Mouse (Mus musculus): Measurements from ENCODE around the gene Plcb4. TPM values are rescaled to one million over a fixed set of nuclear protein-coding genes. Genes with fewer than 3 reads are reported as not detected.

Gene Plcb4
- polyA plus RNA-seq, 1 experiment from 2014 or later = 24.1 TPM

DNA sequence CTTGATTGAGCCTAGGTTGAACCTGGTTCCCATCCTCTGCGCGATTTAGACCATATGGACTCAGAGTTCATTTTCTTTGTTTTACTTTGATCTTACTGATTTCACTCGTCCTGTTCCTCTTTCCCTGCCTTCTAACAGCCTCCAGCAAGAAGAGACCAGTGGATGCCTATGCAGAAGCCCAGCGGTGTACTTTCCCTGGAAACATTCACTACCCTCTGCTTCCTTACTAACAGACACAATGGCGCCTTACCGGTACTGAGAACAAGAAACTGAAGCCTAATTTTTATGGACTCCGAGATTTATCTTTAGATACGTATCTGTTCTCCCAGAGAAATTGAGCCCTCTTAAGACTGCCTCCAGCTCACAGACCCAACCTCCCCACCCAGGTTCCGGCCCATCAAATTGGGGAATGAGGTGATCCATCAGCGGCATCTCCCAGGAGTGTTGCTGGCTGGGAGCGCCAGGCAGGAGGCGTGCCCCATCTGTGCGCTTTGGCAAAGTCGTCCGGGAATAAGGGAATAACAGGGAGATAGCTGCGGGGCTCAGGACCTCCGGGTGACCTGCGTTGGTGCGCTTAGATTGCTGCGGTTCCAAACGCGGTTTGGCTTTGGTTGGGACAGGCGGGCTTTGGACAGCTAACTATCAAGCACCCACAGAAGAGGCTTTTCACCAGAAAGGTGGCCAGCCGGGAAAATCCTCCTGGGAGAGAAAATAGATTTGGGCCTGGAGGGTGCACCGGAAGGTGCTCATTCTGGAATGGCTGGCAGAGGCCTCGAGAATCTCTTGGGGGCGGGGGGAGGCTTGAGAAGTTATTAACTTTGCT is 392.2 kb downstream of the Plcb4 start:
- H3K9me3 ChIP-seq (ENCODE audit: control insufficient read depth, low read length) = no peaks in the 10 kb centered on the region
- peaks cover 2% of the 10 kb centered on the region; the same call in 1 of the 2 replicates for H3K27me3 ChIP-seq (ENCODE audit: control insufficient read depth, insufficient read depth, low read length)
- peaks cover 8% of the 10 kb centered on the region; the same call in 1 of the 2 replicates for H3K4me1 ChIP-seq (replicated peaks; ENCODE audit: control insufficient read depth, insufficient read depth, low read length)
- ATAC-seq (replicated peaks; ENCODE audit: low FRiP score) = peak; percentile 45
- H3K4me3 ChIP-seq (ENCODE audit: low read depth, low read length) = peak overlapping the region; percentile 3; the same call in 1 of the 2 replicates
- no peak for DNase-seq (ENCODE audit: low spot score)
- no peaks in the 10 kb centered on the region for H3K36me3 ChIP-seq (ENCODE audit: control insufficient read depth, insufficient read depth, low read length)
- H3K9ac ChIP-seq (ENCODE audit: low read length) = no peak overlapping the region
- peak overlapping the region; percentile 32 for H3K4me2 ChIP-seq (ENCODE audit: low read depth, low read length, severe bottlenecking)
- H3K27ac ChIP-seq (ENCODE audit: low read depth, low read length) = no peak overlapping the region
- WGBS = 15% methylated on average over 27 of the region's 27 CpGs

DNA sequence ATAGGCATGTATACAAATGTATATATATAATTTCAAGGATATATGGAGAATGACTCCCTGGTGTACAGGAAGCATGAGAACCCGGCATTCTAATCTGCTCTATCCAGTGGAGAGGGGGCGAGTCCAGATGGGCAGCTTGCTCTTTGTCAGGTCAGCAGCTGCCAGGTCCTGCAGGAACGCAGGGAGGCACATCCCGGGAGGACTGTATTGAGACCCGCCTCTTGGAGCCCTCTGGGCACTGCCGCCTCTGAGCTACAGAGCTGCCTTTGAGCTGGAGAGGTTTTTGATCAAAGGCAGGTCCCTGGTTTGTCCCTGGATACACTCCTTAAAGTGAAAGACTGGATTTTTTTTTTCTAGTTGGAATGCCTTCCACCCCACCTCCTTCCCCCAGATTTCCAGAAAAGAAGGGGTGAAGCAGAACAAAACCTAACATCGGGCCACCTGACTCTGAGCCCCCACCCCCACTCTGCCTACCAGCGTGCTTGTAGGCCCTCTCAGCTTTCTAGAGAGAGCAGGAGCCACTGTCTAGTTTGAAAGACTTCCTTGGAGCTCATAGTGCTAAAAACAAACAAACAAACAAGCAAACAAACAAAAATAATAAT is 393.0 kb downstream of the Plcb4 start, which contains the start of gene Lamp5:
TSS of gene Lamp5 (plus strand) at position 552 of the 602 bp plus-strand sequence.
- peak within 1 kb of the TSS; percentile 3; the same call in 1 of the 2 replicates for H3K4me3 ChIP-seq (ENCODE audit: low read depth, low read length)
- DNase-seq (ENCODE audit: low spot score) = peak; percentile 72
- H3K27me3 ChIP-seq (ENCODE audit: control insufficient read depth, insufficient read depth, low read length) = peaks cover 2% of the 10 kb centered on the region; the same call in 1 of the 2 replicates
- H3K27ac ChIP-seq (ENCODE audit: low read depth, low read length) = no peak within 1 kb of the TSS
- H3K9ac ChIP-seq (ENCODE audit: low read length) = no peak within 1 kb of the TSS
- WGBS = 0% methylated on average over 8 of the region's 8 CpGs
- H3K36me3 ChIP-seq (ENCODE audit: control insufficient read depth, insufficient read depth, low read length) = no peaks in the 10 kb centered on the region
- H3K4me2 ChIP-seq (ENCODE audit: low read depth, low read length, severe bottlenecking) = peak within 1 kb of the TSS; percentile 32
- H3K9me3 ChIP-seq (ENCODE audit: control insufficient read depth, low read length) = no peaks in the 10 kb centered on the region
- peak; percentile 72 for ATAC-seq (replicated peaks; ENCODE audit: low FRiP score)
- peaks cover 8% of the 10 kb centered on the region; the same call in 1 of the 2 replicates for H3K4me1 ChIP-seq (replicated peaks; ENCODE audit: control insufficient read depth, insufficient read depth, low read length)

- DNase-seq (ENCODE audit: low spot score) = peak; percentile 67
- Histone ChIP-seq H3K4me1 (replicated peaks; ENCODE audit: control insufficient read depth, insufficient read depth, low read length) (peaks cover 5% of the 10 kb centered on the region; the same call in 1 of the 2 replicates), H3K9me3 (ENCODE audit: control insufficient read depth, low read length) (no peaks in the 10 kb centered on the region), H3K27ac (ENCODE audit: low read depth, low read length) (no peak overlapping the region), H3K9ac (ENCODE audit: low read length) (no peak overlapping the region), H3K27me3 (ENCODE audit: control insufficient read depth, insufficient read depth, low read length) (peaks cover 36% of the 10 kb centered on the region), H3K4me3 (ENCODE audit: low read depth, low read length) (peak overlapping the region; percentile 24), H3K36me3 (ENCODE audit: control insufficient read depth, insufficient read depth, low read length) (no peaks in the 10 kb centered on the region), H3K4me2 (ENCODE audit: low read depth, low read length, severe bottlenecking) (peak overlapping the region; percentile 56)
- WGBS = 4% methylated on average over 19 of the region's 19 CpGs
- ATAC-seq (replicated peaks; ENCODE audit: low FRiP score) = no peak; the same call in 1 of the 2 replicates
Measured at GRCm38 (mm10) chr2:136057861-136058331, 399.1 kb downstream of the Plcb4 start.

GRCm38 (mm10) chr2:136058398-136058797 is 399.6 kb downstream of the Plcb4 start:
- H3K27ac ChIP-seq (ENCODE audit: low read depth, low read length) = no peak overlapping the region
- peak overlapping the region; percentile 24 for H3K4me3 ChIP-seq (ENCODE audit: low read depth, low read length)
- H3K9ac ChIP-seq (ENCODE audit: low read length) = no peak overlapping the region
- DNase-seq (ENCODE audit: low spot score) = no peak
- peaks cover 5% of the 10 kb centered on the region; the same call in 1 of the 2 replicates for H3K4me1 ChIP-seq (replicated peaks; ENCODE audit: control insufficient read depth, insufficient read depth, low read length)
- WGBS = 3% methylated on average over 7 of the region's 7 CpGs
- peak overlapping the region; percentile 56 for H3K4me2 ChIP-seq (ENCODE audit: low read depth, low read length, severe bottlenecking)
- peaks cover 36% of the 10 kb centered on the region for H3K27me3 ChIP-seq (ENCODE audit: control insufficient read depth, insufficient read depth, low read length)
- H3K36me3 ChIP-seq (ENCODE audit: control insufficient read depth, insufficient read depth, low read length) = no peaks in the 10 kb centered on the region
- no peaks in the 10 kb centered on the region for H3K9me3 ChIP-seq (ENCODE audit: control insufficient read depth, low read length)
- ATAC-seq (replicated peaks; ENCODE audit: low FRiP score) = no peak; the same call in 1 of the 2 replicates

- Histone ChIP-seq H3K27ac (ENCODE audit: low read depth, low read length) (no peak overlapping the region), H3K4me2 (ENCODE audit: low read depth, low read length, severe bottlenecking) (peak overlapping the region; percentile 56), H3K9ac (ENCODE audit: low read length) (no peak overlapping the region), H3K4me3 (ENCODE audit: low read depth, low read length) (peak overlapping the region; percentile 24), H3K9me3 (ENCODE audit: control insufficient read depth, low read length) (no peaks in the 10 kb centered on the region), H3K27me3 (ENCODE audit: control insufficient read depth, insufficient read depth, low read length) (peaks cover 36% of the 10 kb centered on the region), H3K36me3 (ENCODE audit: control insufficient read depth, insufficient read depth, low read length) (no peaks in the 10 kb centered on the region), H3K4me1 (replicated peaks; ENCODE audit: control insufficient read depth, insufficient read depth, low read length) (peaks cover 5% of the 10 kb centered on the region; the same call in 1 of the 2 replicates)
- DNase-seq (ENCODE audit: low spot score) (peak; percentile 60), ATAC-seq (replicated peaks; ENCODE audit: low FRiP score) (0 out of 2 replicates have a peak, but pooled peaks have one; percentile 27)
- 2% methylated on average over 35 of the region's 37 CpGs for WGBS
Measured at GRCm38 (mm10) chr2:136059029-136059669, 400.3 kb downstream of the Plcb4 start.

All from forebrain, embryonic 11.5 days (tissue).